Mouse (Mus musculus) embryonic fibroblast, embryonic 13.5 days (primary cell): ENCODE results near the gene Mycbpap.

Experiments used
- CTCF ChIP-seq: IDR thresholded peaks from 2 replicates; pipeline ENCODE4 v1.5.1; 2011; ENCODE audit warnings: mild to moderate bottlenecking, control low read depth, low read length, moderate library complexity, borderline replicate concordance; ENCODE audit not compliant: insufficient read depth
- POLR2A ChIP-seq: IDR thresholded peaks from 2 replicates; pipeline ENCODE4 v1.6.1; 2011; ENCODE audit warnings: low read depth, mild to moderate bottlenecking, control low read depth, low read length, moderate library complexity

- TF ChIP-seq CTCF (no peak), POLR2A (no peak)
Observed at GRCm38 (mm10) chr11:94547271-94547670, 25.7 kb upstream of the Mycbpap start.
